Mouse (Mus musculus): ENCODE results near the gene Tbck. TPM values are rescaled to one million over a fixed set of nuclear protein-coding genes. Genes with fewer than 3 reads are reported as not detected.

Tbck gene
- total RNA-seq, 2 experiments from 2014 or later, result 13.7 to 14.3 TPM

Other genes with a start within 250 kb of the Tbck start
- gene Gimd1, start 54.3 kb upstream of the Tbck start, total RNA-seq (2021), result not detected
- 10 to 100 TPM; 41.4 TPM for gene Aimp1, start 226 bp downstream of the Tbck start, total RNA-seq (2021)